Mouse (Mus musculus) gastrocnemius, postnatal 14 days (tissue): Measurements from ENCODE around the gene Pin1. TPM values are rescaled to one million over a fixed set of nuclear protein-coding genes. Genes with fewer than 3 reads are reported as not detected.
"Not testable (repeated sequence)": the region's sequence is repeated elsewhere in the genome, so short reads cannot be mapped to it uniquely, and the experiment has no call there.

Source experiments
- DNase-seq: peaks from one replicate; pipeline ENCODE4 v3.0.0; 2021; ENCODE audit warnings: mixed read lengths
- intact Hi-C: fragments of 180-260 bp; cut with DNase I; formaldehyde crosslinking; loops from one replicate; pipeline ENCODE4 v1.15.1; 2025; ENCODE audit warnings: low total_unique reads
- total RNA-seq, 2 experiments: library from RNA; stranded (reverse); gene quantifications; 2 replicates each; pipeline ENCODE4 v1.2.3; 2021

The Pin1 gene
- total RNA-seq, 2 experiments from 2014 or later: 14.6 to 15.5 TPM

- DNase-seq, intact Hi-C loops: not testable (repeated sequence)
Observed at GRCm38 (mm10) chr9:20690449-20690848, 38.6 kb downstream of the Pin1 start.

GRCm38 (mm10) chr9:20692863-20693262 is 41.0 kb downstream of the Pin1 start:
- intact Hi-C loops: no loop called here
- DNase-seq: no peak

- intact Hi-C loops: no loop called here
Observed at GRCm38 (mm10) chr9:20694721-20695235, 42.9 kb downstream of the Pin1 start.

GRCm38 (mm10) chr9:20696107-20696712 is 44.3 kb downstream of the Pin1 start:
- DNase-seq: no peak
- intact Hi-C loops: no loop called here

More at GRCm38 (mm10) chr9:20694721-20695235, 42.9 kb downstream of the Pin1 start:
- DNase-seq: no peak

- intact Hi-C loops: no loop called here
Observed at GRCm38 (mm10) chr9:20697466-20697865, 45.6 kb downstream of the Pin1 start.

GRCm38 (mm10) chr9:20703832-20704380 is 52.0 kb downstream of the Pin1 start:
- intact Hi-C loops: no loop called here

More at GRCm38 (mm10) chr9:20697466-20697865, 45.6 kb downstream of the Pin1 start:
- no peak for DNase-seq

GRCm38 (mm10) chr9:20705420-20705819 is 53.5 kb downstream of the Pin1 start:
- intact Hi-C loops: no loop called here
- no peak for DNase-seq

More at GRCm38 (mm10) chr9:20703832-20704380, 52.0 kb downstream of the Pin1 start:
- DNase-seq: peak; percentile 45

GRCm38 (mm10) chr9:20705981-20706380 is 54.1 kb downstream of the Pin1 start:
- DNase-seq: no peak
- intact Hi-C loops: no loop called here

- intact Hi-C loops: no loop called here
- DNase-seq: no peak
Observed at GRCm38 (mm10) chr9:20710471-20710870, 58.6 kb downstream of the Pin1 start.

- DNase-seq: no peak
- intact Hi-C loops: no loop called here
Observed at GRCm38 (mm10) chr9:20712934-20713477, 61.1 kb downstream of the Pin1 start.

GRCm38 (mm10) chr9:20713478-20713987 is 61.6 kb downstream of the Pin1 start:
- intact Hi-C loops: no loop called here
- peak; percentile 21 for DNase-seq

GRCm38 (mm10) chr9:20715332-20715731 is 63.4 kb downstream of the Pin1 start:
- no peak for DNase-seq
- intact Hi-C loops: no loop called here

Other genes with a start within 250 kb of the Pin1 start
- 1 to 10 TPM; 7.6 to 8.5 TPM for gene Zfp26, start 191.9 kb upstream of the Pin1 start, total RNA-seq
- 1 to 10 TPM; 7.4 to 8.2 TPM for gene Zfp426, start 159.3 kb upstream of the Pin1 start, total RNA-seq
- 10 to 100 TPM; 22.2 to 22.6 TPM for gene Zfp266, start 130.7 kb upstream of the Pin1 start, total RNA-seq
- 1 to 10 TPM; 4.1 to 4.4 TPM for gene Zfp846, start 70.8 kb upstream of the Pin1 start, total RNA-seq
- 100 to 1,000 TPM; 172 to 182 TPM for gene Ubl5, start 9.2 kb upstream of the Pin1 start, total RNA-seq
- gene Fbxl12, start 7.3 kb upstream of the Pin1 start, total RNA-seq: 1 to 10 TPM; 5.7 to 6.6 TPM
- gene Olfm2, start 94.3 kb downstream of the Pin1 start, total RNA-seq: under 1 TPM in 1 of 2 experiments, not detected in 1; 0.29 TPM
- 10 to 100 TPM; 55.2 to 69.0 TPM for gene Col5a3, start 163.0 kb downstream of the Pin1 start, total RNA-seq
- gene Rdh8, start 166.4 kb downstream of the Pin1 start, total RNA-seq: under 1 TPM in 1 of 2 experiments, not detected in 1; 0.22 TPM
- gene A230050P20Rik, start 216.5 kb downstream of the Pin1 start, total RNA-seq: 1 to 10 TPM; 3.3 to 3.4 TPM
- gene Angptl6, start 227.6 kb downstream of the Pin1 start, total RNA-seq: 1 to 10 TPM; 3.5 to 4.1 TPM
- 10 to 100 TPM in 1 of 2 experiments, 1 to 10 TPM in 1; 9.7 to 11.9 TPM for gene Ppan, start 236.1 kb downstream of the Pin1 start, total RNA-seq
- 100 to 1,000 TPM; 105 to 114 TPM for gene Eif3g, start 246.5 kb downstream of the Pin1 start, total RNA-seq